Mouse (Mus musculus) stomach, embryonic 14.5 days (tissue): ENCODE measurements around the gene Ccdc191. TPM values are rescaled to one million over a fixed set of nuclear protein-coding genes. Genes with fewer than 3 reads are reported as not detected.

Source experiments
- ATAC-seq: fragments of 200-750 bp; cut with Nextera tagmentation; 2 replicates; pipeline ENCODE4 v1.8.0; 2017; ENCODE audit warnings: low read depth, moderate TSS enrichment; ENCODE audit not compliant: insufficient number of reproducible peaks, insufficient read depth, low FRiP score
- H3K27ac ChIP-seq: fragments of 300-500 bp; sonication (generic); 2 replicates; pipeline ENCODE4 v1.5.1; 2014; ENCODE audit warnings: mild to moderate bottlenecking, low read length, moderate library complexity, mixed read lengths
- H3K27me3 ChIP-seq: fragments of 300-500 bp; sonication (generic); 2 replicates; pipeline ENCODE4 v1.6.1; 2014; ENCODE audit warnings: low read length, control low read depth, mixed read lengths; ENCODE audit not compliant: control insufficient read depth, insufficient read depth
- H3K36me3 ChIP-seq: fragments of 300-500 bp; sonication (generic); 2 replicates; pipeline ENCODE4 v1.6.1; 2014; ENCODE audit warnings: mild to moderate bottlenecking, control low read depth, low read length, moderate library complexity, mixed read lengths; ENCODE audit not compliant: control insufficient read depth, insufficient read depth
- H3K4me1 ChIP-seq: fragments of 300-500 bp; sonication (generic); 2 replicates; pipeline ENCODE4 v1.6.1; 2014; ENCODE audit warnings: low read length, control low read depth, mixed read lengths; ENCODE audit not compliant: control insufficient read depth, insufficient read depth
- H3K4me2 ChIP-seq: fragments of 300-500 bp; sonication (generic); replicated peaks from 2 replicates; pipeline ENCODE4 v1.6.1; 2014; ENCODE audit warnings: low read depth, low read length, control low read depth
- H3K4me3 ChIP-seq: fragments of 300-500 bp; sonication (generic); 2 replicates; pipeline ENCODE4 v1.5.1; 2014; ENCODE audit warnings: low read depth, low read length, control low read depth
- H3K9ac ChIP-seq: fragments of 300-500 bp; sonication (generic); replicated peaks from 2 replicates; pipeline ENCODE4 v1.6.1; 2014; ENCODE audit warnings: low read depth, mild to moderate bottlenecking, control low read depth, low read length, moderate library complexity, mixed read lengths
- H3K9me3 ChIP-seq: fragments of 300-500 bp; sonication (generic); 2 replicates; pipeline ENCODE4 v1.6.1; 2016; ENCODE audit warnings: low read depth, low read length, control low read depth; ENCODE audit not compliant: control insufficient read depth
- WGBS: fragments of 180-500 bp; shearing (Covaris S2); extraction: QIAGEN DNeasy Blood & Tissue Kit; methylation state at CpG from one replicate; pipeline ENCODE4 v1.1.7; 2014; 5-methylcytosine and 5-hydroxymethylcytosine counted together
- microRNA-seq: library from miRNA; unstranded; fragments of <30 nt; microRNA quantifications from one replicate; pipeline ENCODE4, GENCODE M21; 2016
- polyA plus RNA-seq: library from polyadenylated mRNA; unstranded; fragments of >200 nt; fragmentation: Nextera tagmentation; extraction: Ambion mirVana; gene quantifications from 2 replicates; pipeline ENCODE4 v1.2.1, GENCODE M21; 2014

Gene Ccdc191
- polyA plus RNA-seq, 1 experiment from 2014 or later, result 8.9 TPM

- H3K4me1 ChIP-seq, result no peaks in the 10 kb centered on the region
- H3K27me3 ChIP-seq, result no peaks in the 10 kb centered on the region
- no peaks in the 10 kb centered on the region for H3K36me3 ChIP-seq
- H3K4me3 ChIP-seq, result no peak overlapping the region
- ATAC-seq, result no peak
- H3K9me3 ChIP-seq, result no peaks in the 10 kb centered on the region
- no peak overlapping the region for H3K27ac ChIP-seq
- H3K4me2 ChIP-seq, result no peak overlapping the region
- H3K9ac ChIP-seq, result no peak overlapping the region
- 60% methylated on average over 5 of the region's 5 CpGs for WGBS
These were observed 112.5 kb downstream of the Ccdc191 start for GRCm38 (mm10) chr16:44002086-44002485.

- Histone ChIP-seq H3K4me2 (no peak overlapping the region), H3K9me3 (no peaks in the 10 kb centered on the region), H3K4me3 (no peak overlapping the region), H3K4me1 (no peaks in the 10 kb centered on the region), H3K27me3 (no peaks in the 10 kb centered on the region), H3K9ac (no peak overlapping the region), H3K36me3 (no peaks in the 10 kb centered on the region), H3K27ac (no peak overlapping the region)
- no peak for ATAC-seq
- 46% methylated on average over 5 of the region's 5 CpGs for WGBS
These were observed 121.4 kb downstream of the Ccdc191 start for GRCm38 (mm10) chr16:44011010-44011409.

Small RNA genes lying within 50 kb of the gene (microRNA-seq; reads per million reads assigned to microRNA genes)
- not detected for gene Mir3470b

Other genes starting within 250 kb of the Ccdc191 start
- not detected in 2 replicates for gene Tigit, start 225.7 kb upstream of the Ccdc191 start, polyA plus RNA-seq
- not detected in 2 replicates for gene Drd3, start 135.8 kb upstream of the Ccdc191 start, polyA plus RNA-seq
- 36.0 and 36.4 TPM in 2 replicates for gene Qtrt2, start 37.0 kb downstream of the Ccdc191 start, polyA plus RNA-seq
- 3.1 and 3.2 TPM in 2 replicates for gene Zdhhc23, start 90.0 kb downstream of the Ccdc191 start, polyA plus RNA-seq
- gene Gramd1c, start 173.5 kb downstream of the Ccdc191 start, polyA plus RNA-seq, result 7.5 and 8.5 TPM in 2 replicates
- 62.7 and 64.3 TPM in 2 replicates for gene Atp6v1a, start 249.9 kb downstream of the Ccdc191 start, polyA plus RNA-seq